Mouse (Mus musculus) hindbrain, embryonic 15.5 days (tissue): Measurements from ENCODE around the gene Rhbdl2. TPM values are rescaled to one million over a fixed set of nuclear protein-coding genes. Genes with fewer than 3 reads are reported as not detected.

Experiments used
- ATAC-seq: fragments of 200-750 bp; cut with Nextera tagmentation; 2 replicates; pipeline ENCODE4 v1.8.0; 2017; ENCODE audit warnings: low read depth, moderate number of reproducible peaks, moderate TSS enrichment; ENCODE audit not compliant: low FRiP score
- H3K27ac ChIP-seq: fragments of 300-500 bp; sonication (generic); replicated peaks from 2 replicates; pipeline ENCODE4 v1.5.1; 2015; ENCODE audit warnings: mild to moderate bottlenecking, inconsistent platforms
- H3K27me3 ChIP-seq: fragments of 300-500 bp; sonication (generic); 2 replicates; pipeline ENCODE4 v1.6.1; 2015; ENCODE audit warnings: control low read depth, inconsistent platforms
- H3K36me3 ChIP-seq: fragments of 300-500 bp; sonication (generic); 2 replicates; pipeline ENCODE4 v1.6.1; 2015; ENCODE audit warnings: control low read depth, inconsistent platforms
- H3K4me1 ChIP-seq: fragments of 300-500 bp; sonication (generic); replicated peaks from 2 replicates; pipeline ENCODE4 v1.6.1; 2015; ENCODE audit warnings: control low read depth, inconsistent platforms
- H3K4me2 ChIP-seq: fragments of 300-500 bp; sonication (generic); 2 replicates; pipeline ENCODE4 v1.6.1; 2015; ENCODE audit warnings: moderate library complexity, mild to moderate bottlenecking, inconsistent platforms
- H3K4me3 ChIP-seq: fragments of 300-500 bp; sonication (generic); 2 replicates; pipeline ENCODE4 v1.5.1; 2015; ENCODE audit warnings: mild to moderate bottlenecking, inconsistent platforms
- H3K9ac ChIP-seq: fragments of 300-500 bp; sonication (generic); 2 replicates; pipeline ENCODE4 v1.6.1; 2015; ENCODE audit warnings: inconsistent platforms
- H3K9me3 ChIP-seq: fragments of 300-500 bp; sonication (generic); 2 replicates; pipeline ENCODE4 v1.6.1; 2016; ENCODE audit warnings: control low read depth, inconsistent platforms
- WGBS: fragments of 180-500 bp; shearing (Covaris S2); methylation state at CpG from one replicate; pipeline ENCODE4 v1.1.7; 2015; 5-methylcytosine and 5-hydroxymethylcytosine counted together
- polyA plus RNA-seq: library from polyadenylated mRNA; unstranded; fragments of >200 nt; fragmentation: Nextera tagmentation; extraction: Ambion mirVana; gene quantifications from 2 replicates; pipeline ENCODE4 v1.2.1, GENCODE M21; 2015

The Rhbdl2 gene
- 1.6 and 1.9 TPM in 2 replicates for polyA plus RNA-seq

GRCm38 (mm10) chr4:123787191-123787985, at the start of gene Rhbdl2:
Gene Rhbdl2, plus strand, starts transcription at chr4:123787874.
- H3K4me3 ChIP-seq: no peak within 1 kb of the TSS
- peaks cover 4% of the 10 kb centered on the region; the same call in 1 of the 2 replicates for H3K4me1 ChIP-seq
- peak within 1 kb of the TSS; percentile 23; the same call in 1 of the 2 replicates for H3K4me2 ChIP-seq
- H3K27ac ChIP-seq: no peak within 1 kb of the TSS
- 39% methylated on average over 12 of the region's 12 CpGs for WGBS
- no peaks in the 10 kb centered on the region for H3K36me3 ChIP-seq
- ATAC-seq: peak; percentile 80; the same call in 1 of the 2 replicates
- no peaks in the 10 kb centered on the region for H3K9me3 ChIP-seq
- no peaks in the 10 kb centered on the region for H3K27me3 ChIP-seq
- no peak within 1 kb of the TSS for H3K9ac ChIP-seq

- no peak overlapping the region for H3K4me3 ChIP-seq
- H3K4me1 ChIP-seq: no peaks in the 10 kb centered on the region
- no peak overlapping the region for H3K9ac ChIP-seq
- 97% methylated on average over 4 of the region's 4 CpGs for WGBS
- no peak for ATAC-seq
- H3K36me3 ChIP-seq: peaks cover 62% of the 10 kb centered on the region
- H3K9me3 ChIP-seq: no peaks in the 10 kb centered on the region
- no peak overlapping the region for H3K4me2 ChIP-seq
- H3K27ac ChIP-seq: no peak overlapping the region
- H3K27me3 ChIP-seq: no peaks in the 10 kb centered on the region
Observed at GRCm38 (mm10) chr4:123738708-123739107, 49.0 kb upstream of the Rhbdl2 start.

GRCm38 (mm10) chr4:123742891-123743290, 44.8 kb upstream of the Rhbdl2 start:
- 87% methylated on average over 1 of the region's 1 CpGs for WGBS
- no peak overlapping the region for H3K4me3 ChIP-seq
- H3K36me3 ChIP-seq: peaks cover 36% of the 10 kb centered on the region
- no peak overlapping the region for H3K9ac ChIP-seq
- no peak overlapping the region for H3K4me2 ChIP-seq
- no peaks in the 10 kb centered on the region for H3K9me3 ChIP-seq
- no peak overlapping the region for H3K27ac ChIP-seq
- ATAC-seq: no peak
- H3K4me1 ChIP-seq: peaks cover 17% of the 10 kb centered on the region
- H3K27me3 ChIP-seq: no peaks in the 10 kb centered on the region

GRCm38 (mm10) chr4:123745221-123745775, 42.4 kb upstream of the Rhbdl2 start:
- no peaks in the 10 kb centered on the region for H3K27me3 ChIP-seq
- H3K36me3 ChIP-seq: peaks cover 14% of the 10 kb centered on the region
- 90% methylated on average over 4 of the region's 4 CpGs for WGBS
- no peak overlapping the region for H3K9ac ChIP-seq
- H3K9me3 ChIP-seq: no peaks in the 10 kb centered on the region
- H3K4me3 ChIP-seq: no peak overlapping the region
- no peak overlapping the region for H3K4me2 ChIP-seq
- ATAC-seq: no peak
- no peak overlapping the region for H3K27ac ChIP-seq
- peaks cover 28% of the 10 kb centered on the region for H3K4me1 ChIP-seq

GRCm38 (mm10) chr4:123748726-123749415, 38.8 kb upstream of the Rhbdl2 start:
- peak overlapping the region; percentile 89 for H3K9ac ChIP-seq
- no peak for ATAC-seq
- peaks cover 35% of the 10 kb centered on the region for H3K4me1 ChIP-seq
- H3K27me3 ChIP-seq: no peaks in the 10 kb centered on the region
- H3K9me3 ChIP-seq: no peaks in the 10 kb centered on the region
- peak overlapping the region; percentile 95 for H3K27ac ChIP-seq
- 13% methylated on average over 10 of the region's 10 CpGs for WGBS
- peak overlapping the region; percentile 88 for H3K4me3 ChIP-seq
- H3K4me2 ChIP-seq: peak overlapping the region; percentile 68
- H3K36me3 ChIP-seq: no peaks in the 10 kb centered on the region

GRCm38 (mm10) chr4:123749484-123750130, 38.1 kb upstream of the Rhbdl2 start:
- no peaks in the 10 kb centered on the region for H3K9me3 ChIP-seq
- peak; percentile 82 for ATAC-seq
- under 1% methylated on average over 55 of the region's 55 CpGs for WGBS
- H3K36me3 ChIP-seq: no peaks in the 10 kb centered on the region
- H3K27ac ChIP-seq: peak overlapping the region; percentile 95
- H3K4me1 ChIP-seq: peaks cover 35% of the 10 kb centered on the region
- peak overlapping the region; percentile 88 for H3K4me3 ChIP-seq
- peak overlapping the region; percentile 68 for H3K4me2 ChIP-seq
- no peaks in the 10 kb centered on the region for H3K27me3 ChIP-seq
- H3K9ac ChIP-seq: peak overlapping the region; percentile 89

GRCm38 (mm10) chr4:123750152-123750651, 37.5 kb upstream of the Rhbdl2 start, which contains the start of gene Akirin1:
Gene Akirin1, minus strand, starts transcription at chr4:123750345.
- Histone ChIP-seq H3K36me3 (no peaks in the 10 kb centered on the region), H3K4me1 (peaks cover 35% of the 10 kb centered on the region), H3K4me2 (peak within 1 kb of the TSS; percentile 68), H3K27me3 (no peaks in the 10 kb centered on the region), H3K4me3 (peak within 1 kb of the TSS; percentile 88), H3K27ac (peak within 1 kb of the TSS; percentile 95), H3K9ac (peak within 1 kb of the TSS; percentile 89), H3K9me3 (no peaks in the 10 kb centered on the region)
- WGBS: 0% methylated on average over 44 of the region's 46 CpGs
- ATAC-seq: peak; percentile 98

- no peaks in the 10 kb centered on the region for H3K36me3 ChIP-seq
- ATAC-seq: no peak
- peak overlapping the region; percentile 68 for H3K4me2 ChIP-seq
- WGBS: 0% methylated on average over 8 of the region's 8 CpGs
- peak overlapping the region; percentile 88 for H3K4me3 ChIP-seq
- peak overlapping the region; percentile 76 for H3K27ac ChIP-seq
- H3K9ac ChIP-seq: peak overlapping the region; percentile 39
- H3K9me3 ChIP-seq: no peaks in the 10 kb centered on the region
- no peaks in the 10 kb centered on the region for H3K27me3 ChIP-seq
- H3K4me1 ChIP-seq: peaks cover 35% of the 10 kb centered on the region
Observed at GRCm38 (mm10) chr4:123750707-123751312, 36.9 kb upstream of the Rhbdl2 start.

- Histone ChIP-seq H3K9ac (no peak overlapping the region), H3K27ac (no peak overlapping the region), H3K27me3 (no peaks in the 10 kb centered on the region), H3K4me2 (no peak overlapping the region), H3K4me1 (no peaks in the 10 kb centered on the region), H3K9me3 (no peaks in the 10 kb centered on the region), H3K36me3 (no peaks in the 10 kb centered on the region), H3K4me3 (no peak overlapping the region)
- WGBS: 61% methylated on average over 4 of the region's 4 CpGs
- no peak for ATAC-seq
Observed at GRCm38 (mm10) chr4:123758306-123758705, 29.4 kb upstream of the Rhbdl2 start.

GRCm38 (mm10) chr4:123765071-123765470, 22.6 kb upstream of the Rhbdl2 start:
- no peak overlapping the region for H3K27ac ChIP-seq
- H3K4me2 ChIP-seq: no peak overlapping the region
- no peaks in the 10 kb centered on the region for H3K36me3 ChIP-seq
- 79% methylated on average over 6 of the region's 6 CpGs for WGBS
- H3K9me3 ChIP-seq: no peaks in the 10 kb centered on the region
- no peak for ATAC-seq
- H3K27me3 ChIP-seq: no peaks in the 10 kb centered on the region
- no peak overlapping the region for H3K9ac ChIP-seq
- H3K4me1 ChIP-seq: no peaks in the 10 kb centered on the region
- no peak overlapping the region for H3K4me3 ChIP-seq

- no peaks in the 10 kb centered on the region for H3K36me3 ChIP-seq
- no peaks in the 10 kb centered on the region for H3K9me3 ChIP-seq
- H3K4me3 ChIP-seq: no peak overlapping the region
- no peak for ATAC-seq
- WGBS: 86% methylated on average over 3 of the region's 3 CpGs
- H3K9ac ChIP-seq: no peak overlapping the region
- no peaks in the 10 kb centered on the region for H3K27me3 ChIP-seq
- no peak overlapping the region for H3K4me2 ChIP-seq
- H3K27ac ChIP-seq: no peak overlapping the region
- H3K4me1 ChIP-seq: no peaks in the 10 kb centered on the region
Observed at GRCm38 (mm10) chr4:123767807-123768206, 19.9 kb upstream of the Rhbdl2 start.
